Mouse (Mus musculus) lung, adult 2 months (tissue): ENCODE data around the gene Sbk2. TPM values are rescaled to one million over a fixed set of nuclear protein-coding genes. Genes with fewer than 3 reads are reported as not detected.

Experiments
- DNase-seq: peaks from one replicate; pipeline ENCODE4 v3.0.0; 2022
- H3K4me1 ChIP-seq: fragments of 200-500 bp; 2 replicates; pipeline ENCODE4 v1.6.1; 2011; ENCODE audit warnings: low read length; ENCODE audit not compliant: control insufficient read depth, insufficient read depth
- H3K4me3 ChIP-seq: fragments of 200-500 bp; replicated peaks from 2 replicates; pipeline ENCODE3; 2011; ENCODE audit warnings: low read depth, mild to moderate bottlenecking, control low read depth, low read length; ENCODE audit errors: extremely low read depth
- CTCF ChIP-seq: fragments of 200-500 bp; IDR thresholded peaks from 2 replicates; pipeline ENCODE4 v1.5.1; 2011; ENCODE audit warnings: mild to moderate bottlenecking, low read length, control low read depth; ENCODE audit not compliant: insufficient read depth
- POLR2A ChIP-seq: fragments of 200-500 bp; IDR thresholded peaks from 2 replicates; pipeline ENCODE4 v1.6.1; 2011; ENCODE audit warnings: low read depth, mild to moderate bottlenecking, control low read depth, low read length, borderline replicate concordance; ENCODE audit errors: extremely low read depth
- WGBS: fragments of 180-500 bp; shearing (Covaris S2); methylation state at CpG from one replicate; pipeline ENCODE4 v1.1.7; 2018; 5-methylcytosine and 5-hydroxymethylcytosine counted together
- polyA plus RNA-seq: library from polyadenylated mRNA; depleted of rRNA; stranded (reverse); fragments of >200 nt; gene quantifications from 2 replicates; pipeline ENCODE4 v1.2.3, GENCODE M21; 2012

Sbk2 gene
- polyA plus RNA-seq, 1 experiment, result 24.2 TPM

- no peak overlapping the region for H3K4me3 ChIP-seq
- H3K4me1 ChIP-seq, result no peaks in the 10 kb centered on the region
- WGBS, result 55% methylated on average over 5 of the region's 5 CpGs
- DNase-seq, result no peak
- no peak for TF ChIP-seq POLR2A
These were observed 679 bp downstream of the Sbk2 start for GRCm38 (mm10) chr7:4963527-4963926.

GRCm38 (mm10) chr7:4957361-4957760 is 6.8 kb downstream of the Sbk2 start:
- WGBS, result 82% methylated on average over 10 of the region's 10 CpGs
- no peak overlapping the region for H3K4me3 ChIP-seq
- no peak for DNase-seq
- H3K4me1 ChIP-seq, result peaks cover 2% of the 10 kb centered on the region
- no peak for TF ChIP-seq POLR2A
- TF ChIP-seq CTCF, result no peak

GRCm38 (mm10) chr7:4953815-4954445 is 10.3 kb downstream of the Sbk2 start:
- no peak for TF ChIP-seq CTCF
- TF ChIP-seq POLR2A, result no peak
- H3K4me1 ChIP-seq, result peaks cover 2% of the 10 kb centered on the region
- DNase-seq, result no peak
- WGBS, result 26% methylated on average over 10 of the region's 10 CpGs
- H3K4me3 ChIP-seq, result no peak overlapping the region

GRCm38 (mm10) chr7:4950561-4951342 is 13.5 kb downstream of the Sbk2 start:
- no peak overlapping the region for H3K4me3 ChIP-seq
- TF ChIP-seq POLR2A, result no peak
- TF ChIP-seq CTCF, result no peak
- WGBS, result 77% methylated on average over 19 of the region's 19 CpGs
- DNase-seq, result no peak
- peaks cover 2% of the 10 kb centered on the region for H3K4me1 ChIP-seq

GRCm38 (mm10) chr7:4948386-4948785 is 15.8 kb downstream of the Sbk2 start:
- WGBS, result 28% methylated on average over 6 of the region's 6 CpGs
- Histone ChIP-seq H3K4me3 (no peak overlapping the region), H3K4me1 (no peaks in the 10 kb centered on the region)
- TF ChIP-seq POLR2A, result no peak
- no peak for TF ChIP-seq CTCF
- DNase-seq, result no peak

GRCm38 (mm10) chr7:4947855-4948254 is 16.4 kb downstream of the Sbk2 start:
- no peaks in the 10 kb centered on the region for H3K4me1 ChIP-seq
- WGBS, result 20% methylated on average over 2 of the region's 2 CpGs
- TF ChIP-seq POLR2A (no peak), CTCF (no peak)
- H3K4me3 ChIP-seq, result no peak overlapping the region
- DNase-seq, result no peak

GRCm38 (mm10) chr7:4943223-4943815 is 20.9 kb downstream of the Sbk2 start:
- 11% methylated on average over 15 of the region's 15 CpGs for WGBS
- TF ChIP-seq CTCF, result peak; percentile 91
- no peak for TF ChIP-seq POLR2A
- peak overlapping the region; percentile 63 for H3K4me3 ChIP-seq
- no peaks in the 10 kb centered on the region for H3K4me1 ChIP-seq
- DNase-seq, result peak; percentile 97

- WGBS, result 42% methylated on average over 5 of the region's 5 CpGs
- no peak for TF ChIP-seq CTCF
- no peak for TF ChIP-seq POLR2A
- H3K4me1 ChIP-seq, result no peaks in the 10 kb centered on the region
These were observed 21.5 kb downstream of the Sbk2 start for GRCm38 (mm10) chr7:4942673-4943072.

GRCm38 (mm10) chr7:4940068-4940479 is 24.1 kb downstream of the Sbk2 start:
- no peak overlapping the region for H3K4me3 ChIP-seq
- H3K4me1 ChIP-seq, result no peaks in the 10 kb centered on the region
- TF ChIP-seq CTCF (peak; percentile 79), POLR2A (no peak)
- WGBS, result 22% methylated on average over 9 of the region's 9 CpGs
- DNase-seq, result peak; percentile 80

More at GRCm38 (mm10) chr7:4942673-4943072, 21.5 kb downstream of the Sbk2 start:
- H3K4me3 ChIP-seq, result no peak overlapping the region
- DNase-seq, result no peak

- DNase-seq, result peak; percentile 77
- WGBS, result 24% methylated on average over 2 of the region's 2 CpGs
- no peaks in the 10 kb centered on the region for H3K4me1 ChIP-seq
- H3K4me3 ChIP-seq, result no peak overlapping the region
- TF ChIP-seq CTCF (peak; percentile 87), POLR2A (no peak)
These were observed 25.8 kb downstream of the Sbk2 start for GRCm38 (mm10) chr7:4938456-4938855.
